Mouse (Mus musculus): Measurements from ENCODE around the gene Ap3d1. TPM values are rescaled to one million over a fixed set of nuclear protein-coding genes. Genes with fewer than 3 reads are reported as not detected.

Gene Ap3d1
- polyA plus RNA-seq, 1 experiment: 136 TPM

GRCm38 (mm10) chr10:80658194-80658840 lies 83.7 kb downstream of the Ap3d1 start:
- Histone ChIP-seq H3K4me3 (replicated peaks; ENCODE audit: extremely low read depth, low read depth, low read length) (no peak overlapping the region), H3K4me1 (ENCODE audit: control insufficient read depth, insufficient read depth, low read length) (peaks cover 14% of the 10 kb centered on the region)
- TF ChIP-seq POLR2A (IDR thresholded peaks at IDR 0.05; ENCODE audit: borderline replicate concordance, extremely low read depth, low read depth, low read length) (no peak), CTCF (IDR thresholded peaks at IDR 0.05; ENCODE audit: insufficient read depth, low read length) (no peak)
- DNase-seq: no peak
- WGBS: 73% methylated on average over 14 of the region's 14 CpGs

Other genes starting within 250 kb of the Ap3d1 start
- not detected in 2 replicates for gene Onecut3, start 247.4 kb downstream of the Ap3d1 start, polyA plus RNA-seq (2012; rRNA removed)
- gene Atp8b3, start 203.1 kb downstream of the Ap3d1 start, polyA plus RNA-seq (2012; rRNA removed): 0.08 and 0.11 TPM in 2 replicates
- gene Rexo1, start 180.7 kb downstream of the Ap3d1 start, polyA plus RNA-seq (2012; rRNA removed): 61.8 and 62.7 TPM in 2 replicates
- 24.8 and 31.5 TPM in 2 replicates for gene Klf16, start 164.9 kb downstream of the Ap3d1 start, polyA plus RNA-seq (2012; rRNA removed)
- gene Abhd17a, start 151.9 kb downstream of the Ap3d1 start, polyA plus RNA-seq (2012; rRNA removed): 191 and 262 TPM in 2 replicates
- gene Scamp4, start 139.4 kb downstream of the Ap3d1 start, polyA plus RNA-seq (2012; rRNA removed): 91.4 and 110 TPM in 2 replicates
- gene Adat3, start 139.4 kb downstream of the Ap3d1 start, polyA plus RNA-seq (2012; rRNA removed): 10.0 and 14.1 TPM in 2 replicates
- gene Gm49322, start 136.2 kb downstream of the Ap3d1 start, polyA plus RNA-seq (2012; rRNA removed): 1.6 and 2.2 TPM in 2 replicates
- gene Csnk1g2, start 119.4 kb downstream of the Ap3d1 start, polyA plus RNA-seq (2012; rRNA removed): 246 and 276 TPM in 2 replicates
- 87.0 and 91.3 TPM in 2 replicates for gene Btbd2, start 85.2 kb downstream of the Ap3d1 start, polyA plus RNA-seq (2012; rRNA removed)
- gene Mknk2, start 64.2 kb downstream of the Ap3d1 start, polyA plus RNA-seq (2012; rRNA removed): 267 and 338 TPM in 2 replicates
- 51.5 and 52.4 TPM in 2 replicates for gene Mob3a, start 40.3 kb downstream of the Ap3d1 start, polyA plus RNA-seq (2012; rRNA removed)
- 61.9 and 70.8 TPM in 2 replicates for gene Izumo4, start 40.1 kb downstream of the Ap3d1 start, polyA plus RNA-seq (2012; rRNA removed)
- gene Dot1l, start 12.9 kb upstream of the Ap3d1 start, polyA plus RNA-seq (2012; rRNA removed): 29.9 and 43.0 TPM in 2 replicates
- gene Sf3a2, start 55.9 kb upstream of the Ap3d1 start, polyA plus RNA-seq (2012; rRNA removed): 35.7 and 38.7 TPM in 2 replicates
- 51.2 and 58.8 TPM in 2 replicates for gene Plekhj1, start 56.4 kb upstream of the Ap3d1 start, polyA plus RNA-seq (2012; rRNA removed)
- gene Amh, start 63.0 kb upstream of the Ap3d1 start, polyA plus RNA-seq (2012; rRNA removed): 0.62 and 1.3 TPM in 2 replicates
- gene Jsrp1, start 71.2 kb upstream of the Ap3d1 start, polyA plus RNA-seq (2012; rRNA removed): 7.7 TPM in 1 of 2 replicates, not detected in the other
- gene Oaz1, start 84.4 kb upstream of the Ap3d1 start, polyA plus RNA-seq (2012; rRNA removed): 804 and 834 TPM in 2 replicates
- 0.10 and 0.31 TPM in 2 replicates for gene Lingo3, start 101.8 kb upstream of the Ap3d1 start, polyA plus RNA-seq (2012; rRNA removed)
- gene Lsm7, start 112.9 kb upstream of the Ap3d1 start, polyA plus RNA-seq (2012; rRNA removed): 78.5 and 79.1 TPM in 2 replicates
- 91.7 and 93.9 TPM in 2 replicates for gene Sppl2b, start 113.0 kb upstream of the Ap3d1 start, polyA plus RNA-seq (2012; rRNA removed)
- gene Tmprss9, start 129.6 kb upstream of the Ap3d1 start, polyA plus RNA-seq (2012; rRNA removed): 0.06 and 0.07 TPM in 2 replicates
- gene Timm13, start 158.7 kb upstream of the Ap3d1 start, polyA plus RNA-seq (2012; rRNA removed): 157 and 196 TPM in 2 replicates
- 9.4 and 11.3 TPM in 2 replicates for gene Lmnb2, start 176.0 kb upstream of the Ap3d1 start, polyA plus RNA-seq (2012; rRNA removed)
- gene Gadd45b, start 187.8 kb upstream of the Ap3d1 start, polyA plus RNA-seq (2012; rRNA removed): 103 and 120 TPM in 2 replicates